Mouse (Mus musculus): ENCODE results near the gene Prpf39.

The Prpf39 gene

GRCm38 (mm10) chr12:65036190-65036870, at the start of gene Prpf39:
Gene Prpf39, plus strand, starts transcription at chr12:65036333.
- DNase-seq (ENCODE audit: low spot score) = peak; percentile 89

GRCm38 (mm10) chr12:65007725-65008124, 28.4 kb upstream of the Prpf39 start:
- DNase-seq (ENCODE audit: low spot score) = no peak

- DNase-seq (ENCODE audit: low spot score) = no peak
Measured at GRCm38 (mm10) chr12:65022842-65023241, 13.3 kb upstream of the Prpf39 start.

GRCm38 (mm10) chr12:65035839-65036189, 319 bp upstream of the Prpf39 start:
- DNase-seq (ENCODE audit: low spot score) = no peak

- DNase-seq (ENCODE audit: low spot score) = no peak
Measured at GRCm38 (mm10) chr12:65036892-65037545, 886 bp downstream of the Prpf39 start.

GRCm38 (mm10) chr12:65037546-65037937, 1.4 kb downstream of the Prpf39 start:
- no peak for DNase-seq (ENCODE audit: low spot score)

- no peak for DNase-seq (ENCODE audit: low spot score)
Measured at GRCm38 (mm10) chr12:65048799-65049198, 12.7 kb downstream of the Prpf39 start.

- no peak for DNase-seq (ENCODE audit: low spot score)
Measured at GRCm38 (mm10) chr12:65058203-65058602, 22.1 kb downstream of the Prpf39 start.

- no peak for DNase-seq (ENCODE audit: low spot score)
Measured at GRCm38 (mm10) chr12:65061082-65061481, 24.9 kb downstream of the Prpf39 start.

- peak; percentile 71 for DNase-seq (ENCODE audit: low spot score)
Measured at GRCm38 (mm10) chr12:65065241-65065640, 29.1 kb downstream of the Prpf39 start.

GRCm38 (mm10) chr12:65066234-65066633, 30.1 kb downstream of the Prpf39 start:
- no peak for DNase-seq (ENCODE audit: low spot score)

- DNase-seq (ENCODE audit: low spot score) = no peak
Measured at GRCm38 (mm10) chr12:65068409-65068808, 32.3 kb downstream of the Prpf39 start.

- DNase-seq (ENCODE audit: low spot score) = no peak
Measured at GRCm38 (mm10) chr12:65072911-65073610, 36.9 kb downstream of the Prpf39 start.

- DNase-seq (ENCODE audit: low spot score) = peak; percentile 98
Measured at GRCm38 (mm10) chr12:65073611-65074178, 37.6 kb downstream of the Prpf39 start, which contains the start of gene Fkbp3. Gene Fkbp3, minus strand, starts transcription at chr12:65074007.

- no peak for DNase-seq (ENCODE audit: low spot score)
Measured at GRCm38 (mm10) chr12:65074651-65075050, 38.5 kb downstream of the Prpf39 start.

- DNase-seq (ENCODE audit: low spot score) = peak; percentile 93
Measured at GRCm38 (mm10) chr12:65075085-65075732, 39.1 kb downstream of the Prpf39 start, which contains the start of gene Fancm. Gene Fancm, plus strand, starts transcription at chr12:65075603.

GRCm38 (mm10) chr12:65075733-65076310, 39.7 kb downstream of the Prpf39 start:
- no peak for DNase-seq (ENCODE audit: low spot score)

GRCm38 (mm10) chr12:65076906-65077305, 40.8 kb downstream of the Prpf39 start:
- DNase-seq (ENCODE audit: low spot score) = no peak

- no peak for DNase-seq (ENCODE audit: low spot score)
Measured at GRCm38 (mm10) chr12:65108746-65109145, 72.6 kb downstream of the Prpf39 start.

- no peak for DNase-seq (ENCODE audit: low spot score)
Measured at GRCm38 (mm10) chr12:65111503-65111902, 75.4 kb downstream of the Prpf39 start.

- no peak for DNase-seq (ENCODE audit: low spot score)
Measured at GRCm38 (mm10) chr12:65112811-65113210, 76.7 kb downstream of the Prpf39 start.
